Mouse (Mus musculus): Measurements from ENCODE around the gene Sdc3. TPM values are rescaled to one million over a fixed set of nuclear protein-coding genes. Genes with fewer than 3 reads are reported as not detected.

The Sdc3 gene
- polyA plus RNA-seq, 2 experiments = 35.4 to 89.5 TPM

GRCm38 (mm10) chr4:130848814-130849213, 56.5 kb downstream of the Sdc3 start:
- DNase-seq (ENCODE audit: low spot score) (no peak), ATAC-seq (ENCODE audit: low FRiP score, low read depth) (no peak)
- no peak for TF ChIP-seq POLR2A (IDR thresholded peaks at IDR 0.05; ENCODE audit: borderline replicate concordance, extremely low read depth, insufficient read depth, insufficient read length)
- Histone ChIP-seq H3K4me1 (ENCODE audit: control insufficient read depth, insufficient read depth, low read length) (no peaks in the 10 kb centered on the region), H3K27me3 (ENCODE audit: control insufficient read depth, insufficient read depth, low read length) (no peaks in the 10 kb centered on the region), H3K4me3 (replicated peaks; ENCODE audit: low read length) (no peak overlapping the region), H3K36me3 (ENCODE audit: control insufficient read depth, insufficient read depth, low read length) (no peaks in the 10 kb centered on the region), H3K9me3 (ENCODE audit: control insufficient read depth, low read length) (no peaks in the 10 kb centered on the region), H3K27ac (replicated peaks; ENCODE audit: low read depth, low read length) (no peak overlapping the region), H3K4me2 (replicated peaks; ENCODE audit: low read depth, low read length, severe bottlenecking) (no peak overlapping the region), H3K9ac (ENCODE audit: low read depth, low read length, severe bottlenecking) (no peak overlapping the region)
- 78% methylated on average over 14 of the region's 14 CpGs for WGBS

GRCm38 (mm10) chr4:130857661-130858060, 65.3 kb downstream of the Sdc3 start:
- no peak for TF ChIP-seq POLR2A (IDR thresholded peaks at IDR 0.05; ENCODE audit: borderline replicate concordance, extremely low read depth, insufficient read depth, insufficient read length)
- ATAC-seq (ENCODE audit: low FRiP score, low read depth) (no peak), DNase-seq (ENCODE audit: low spot score) (no peak)
- no peaks in the 10 kb centered on the region for H3K36me3 ChIP-seq (ENCODE audit: control insufficient read depth, insufficient read depth, low read length)
- 68% methylated on average over 8 of the region's 8 CpGs for WGBS
- H3K27me3 ChIP-seq (ENCODE audit: control insufficient read depth, insufficient read depth, low read length) = peaks cover 9% of the 10 kb centered on the region; the same call in 1 of the 2 replicates
- H3K4me1 ChIP-seq (ENCODE audit: control insufficient read depth, insufficient read depth, low read length) = peaks cover 12% of the 10 kb centered on the region
- no peak overlapping the region for H3K27ac ChIP-seq (replicated peaks; ENCODE audit: low read depth, low read length)
- H3K4me2 ChIP-seq (replicated peaks; ENCODE audit: low read depth, low read length, severe bottlenecking) = no peak overlapping the region
- no peak overlapping the region for H3K4me3 ChIP-seq (replicated peaks; ENCODE audit: low read length)
- no peaks in the 10 kb centered on the region for H3K9me3 ChIP-seq (ENCODE audit: control insufficient read depth, low read length)
- H3K9ac ChIP-seq (ENCODE audit: low read depth, low read length, severe bottlenecking) = no peak overlapping the region

GRCm38 (mm10) chr4:130858880-130859279, 66.5 kb downstream of the Sdc3 start:
- Histone ChIP-seq H3K27me3 (ENCODE audit: control insufficient read depth, insufficient read depth, low read length) (peaks cover 9% of the 10 kb centered on the region; the same call in 1 of the 2 replicates), H3K9ac (ENCODE audit: low read depth, low read length, severe bottlenecking) (no peak overlapping the region), H3K4me3 (replicated peaks; ENCODE audit: low read length) (no peak overlapping the region), H3K9me3 (ENCODE audit: control insufficient read depth, low read length) (no peaks in the 10 kb centered on the region), H3K4me1 (ENCODE audit: control insufficient read depth, insufficient read depth, low read length) (peaks cover 13% of the 10 kb centered on the region), H3K4me2 (replicated peaks; ENCODE audit: low read depth, low read length, severe bottlenecking) (no peak overlapping the region), H3K27ac (replicated peaks; ENCODE audit: low read depth, low read length) (no peak overlapping the region), H3K36me3 (ENCODE audit: control insufficient read depth, insufficient read depth, low read length) (no peaks in the 10 kb centered on the region)
- ATAC-seq (ENCODE audit: low FRiP score, low read depth) = no peak
- DNase-seq (ENCODE audit: low spot score) = no peak
- no peak for TF ChIP-seq POLR2A (IDR thresholded peaks at IDR 0.05; ENCODE audit: borderline replicate concordance, extremely low read depth, insufficient read depth, insufficient read length)
- WGBS = 87% methylated on average over 7 of the region's 7 CpGs

GRCm38 (mm10) chr4:130859467-130859866, 67.1 kb downstream of the Sdc3 start:
- WGBS = 57% methylated on average over 8 of the region's 8 CpGs
- Histone ChIP-seq H3K4me3 (replicated peaks; ENCODE audit: low read length) (no peak overlapping the region), H3K9me3 (ENCODE audit: control insufficient read depth, low read length) (no peaks in the 10 kb centered on the region), H3K4me2 (replicated peaks; ENCODE audit: low read depth, low read length, severe bottlenecking) (no peak overlapping the region), H3K36me3 (ENCODE audit: control insufficient read depth, insufficient read depth, low read length) (no peaks in the 10 kb centered on the region), H3K27ac (replicated peaks; ENCODE audit: low read depth, low read length) (no peak overlapping the region), H3K4me1 (ENCODE audit: control insufficient read depth, insufficient read depth, low read length) (peaks cover 13% of the 10 kb centered on the region), H3K9ac (ENCODE audit: low read depth, low read length, severe bottlenecking) (no peak overlapping the region), H3K27me3 (ENCODE audit: control insufficient read depth, insufficient read depth, low read length) (peaks cover 9% of the 10 kb centered on the region; the same call in 1 of the 2 replicates)
- no peak for TF ChIP-seq POLR2A (IDR thresholded peaks at IDR 0.05; ENCODE audit: borderline replicate concordance, extremely low read depth, insufficient read depth, insufficient read length)
- DNase-seq (ENCODE audit: low spot score) = no peak
- no peak for ATAC-seq (ENCODE audit: low FRiP score, low read depth)

- no peak overlapping the region for H3K27ac ChIP-seq (replicated peaks; ENCODE audit: low read depth, low read length)
- no peak for TF ChIP-seq POLR2A (IDR thresholded peaks at IDR 0.05; ENCODE audit: borderline replicate concordance, extremely low read depth, insufficient read depth, insufficient read length)
- peaks cover 22% of the 10 kb centered on the region for H3K4me1 ChIP-seq (ENCODE audit: control insufficient read depth, insufficient read depth, low read length)
- H3K9me3 ChIP-seq (ENCODE audit: control insufficient read depth, low read length) = no peaks in the 10 kb centered on the region
- ATAC-seq (ENCODE audit: low FRiP score, low read depth) (no peak), DNase-seq (ENCODE audit: low spot score) (no peak)
- peaks cover 9% of the 10 kb centered on the region; the same call in 1 of the 2 replicates for H3K27me3 ChIP-seq (ENCODE audit: control insufficient read depth, insufficient read depth, low read length)
- H3K4me2 ChIP-seq (replicated peaks; ENCODE audit: low read depth, low read length, severe bottlenecking) = peak overlapping the region; percentile 62
- H3K9ac ChIP-seq (ENCODE audit: low read depth, low read length, severe bottlenecking) = 0 out of 2 replicates have a peak overlapping the region, but pooled peaks have one; percentile 31
- H3K36me3 ChIP-seq (ENCODE audit: control insufficient read depth, insufficient read depth, low read length) = no peaks in the 10 kb centered on the region
- peak overlapping the region; percentile 29 for H3K4me3 ChIP-seq (replicated peaks; ENCODE audit: low read length)
- WGBS = 54% methylated on average over 15 of the region's 15 CpGs
These were observed 68.7 kb downstream of the Sdc3 start for GRCm38 (mm10) chr4:130860902-130861652.
